Mouse (Mus musculus) thymus, adult 2 months (tissue): ENCODE data around the gene Whrn. TPM values are rescaled to one million over a fixed set of nuclear protein-coding genes. Genes with fewer than 3 reads are reported as not detected.

Source experiments
- DNase-seq: peaks from one replicate; pipeline ENCODE4 v3.0.0; 2021
- H3K27ac ChIP-seq: fragments of 200-500 bp; 2 replicates; pipeline ENCODE4 v1.5.1; 2012; ENCODE audit warnings: low read length, control low read depth; ENCODE audit not compliant: control insufficient read depth, insufficient read depth
- H3K27me3 ChIP-seq: fragments of 200-500 bp; 2 replicates; pipeline ENCODE4 v1.6.1; 2012; ENCODE audit warnings: mild to moderate bottlenecking, low read length, moderate library complexity, mixed read lengths; ENCODE audit not compliant: control insufficient read depth, insufficient read depth
- H3K36me3 ChIP-seq: fragments of 200-500 bp; 2 replicates; pipeline ENCODE4 v1.6.1; 2012; ENCODE audit warnings: mild to moderate bottlenecking, low read length, moderate library complexity; ENCODE audit not compliant: control insufficient read depth, insufficient read depth
- H3K4me1 ChIP-seq: fragments of 200-500 bp; replicated peaks from 2 replicates; pipeline ENCODE4 v1.6.1; 2012; ENCODE audit warnings: low read length; ENCODE audit not compliant: control insufficient read depth, insufficient read depth
- H3K4me3 ChIP-seq: fragments of 200-500 bp; 2 replicates; pipeline ENCODE4 v1.5.1; 2012; ENCODE audit warnings: mild to moderate bottlenecking, low read length, control low read depth, moderate library complexity; ENCODE audit not compliant: control insufficient read depth, insufficient read depth
- CTCF ChIP-seq: fragments of 200-500 bp; IDR thresholded peaks from 2 replicates; pipeline ENCODE4 v1.5.1; 2012; ENCODE audit warnings: mild to moderate bottlenecking, control low read depth, low read length, moderate library complexity, borderline replicate concordance; ENCODE audit not compliant: control insufficient read depth, poor library complexity, insufficient read depth; ENCODE audit errors: extremely low read depth
- POLR2A ChIP-seq: fragments of 200-500 bp; IDR thresholded peaks from 2 replicates; pipeline ENCODE4 v1.6.1; 2012; ENCODE audit warnings: mild to moderate bottlenecking, low read length, control low read depth, moderate library complexity; ENCODE audit not compliant: control insufficient read depth, poor library complexity, insufficient read depth; ENCODE audit errors: extremely low read depth
- WGBS: fragments of 180-500 bp; shearing (Covaris S2); methylation state at CpG from one replicate; pipeline ENCODE4 v1.1.7; 2018; 5-methylcytosine and 5-hydroxymethylcytosine counted together
- polyA plus RNA-seq: library from polyadenylated mRNA; depleted of rRNA; stranded (reverse); fragments of >200 nt; gene quantifications from 2 replicates; pipeline ENCODE4 v1.2.3, GENCODE M21; 2012

Whrn gene
- polyA plus RNA-seq, 1 experiment = 132 TPM

DNA sequence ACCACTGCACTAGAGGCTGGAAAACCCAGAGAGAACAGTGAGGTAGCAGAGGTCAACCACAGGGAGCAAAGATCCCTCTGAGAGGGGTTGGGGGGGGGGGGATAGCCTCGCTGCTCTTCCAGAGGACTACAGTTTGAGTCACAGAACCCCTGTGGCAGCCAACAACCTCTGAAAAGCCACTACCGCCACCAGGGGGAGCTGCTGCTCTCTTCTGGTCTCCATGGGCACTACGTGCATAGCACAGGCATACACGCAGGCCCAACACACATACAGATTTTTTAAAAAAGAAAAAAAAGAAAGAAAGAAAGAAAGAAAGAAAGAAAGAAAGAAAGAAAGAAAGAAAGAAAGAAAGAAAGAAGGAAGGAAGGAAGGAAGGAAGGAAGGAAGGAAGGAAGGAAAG, 12.4 kb upstream of the Whrn start:
- H3K4me1 ChIP-seq = no peaks in the 10 kb centered on the region
- H3K27ac ChIP-seq = no peak overlapping the region
- no peak for TF ChIP-seq POLR2A
- TF ChIP-seq CTCF = peak; percentile 85
- H3K36me3 ChIP-seq = no peaks in the 10 kb centered on the region
- no peaks in the 10 kb centered on the region for H3K27me3 ChIP-seq
- 9% methylated on average over 4 of the region's 4 CpGs for WGBS
- H3K4me3 ChIP-seq = no peak overlapping the region
- DNase-seq = peak; percentile 88

DNA sequence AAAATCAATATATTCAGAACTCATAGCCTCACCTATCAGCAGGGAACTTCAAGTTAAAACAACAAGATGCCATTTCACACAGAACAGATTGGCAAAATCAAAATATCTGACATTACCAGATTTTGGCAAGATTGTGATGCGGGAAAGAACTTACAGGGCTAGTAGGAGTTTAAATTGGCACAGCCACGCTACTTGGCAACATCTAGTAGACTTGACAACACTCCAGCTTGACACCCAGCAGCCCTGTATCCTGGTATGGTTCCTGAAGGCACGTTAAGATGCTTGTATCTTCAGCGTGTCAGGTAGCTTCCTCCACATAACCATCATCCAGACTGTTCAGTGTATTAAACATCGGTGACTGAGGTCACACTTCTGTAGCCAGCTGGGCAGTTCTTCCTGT, 11.7 kb upstream of the Whrn start:
- H3K4me3 ChIP-seq = no peak overlapping the region
- no peak for DNase-seq
- no peak for TF ChIP-seq CTCF
- no peak for TF ChIP-seq POLR2A
- H3K27ac ChIP-seq = no peak overlapping the region
- no peaks in the 10 kb centered on the region for H3K36me3 ChIP-seq
- H3K27me3 ChIP-seq = no peaks in the 10 kb centered on the region
- no peaks in the 10 kb centered on the region for H3K4me1 ChIP-seq
- WGBS = 83% methylated on average over 5 of the region's 5 CpGs

- no peak overlapping the region for H3K4me3 ChIP-seq
- no peak for DNase-seq
- no peaks in the 10 kb centered on the region for H3K27me3 ChIP-seq
- H3K36me3 ChIP-seq = no peaks in the 10 kb centered on the region
- TF ChIP-seq POLR2A = no peak
- WGBS = 75% methylated on average over 5 of the region's 5 CpGs
- H3K27ac ChIP-seq = no peak overlapping the region
- H3K4me1 ChIP-seq = no peaks in the 10 kb centered on the region
These were observed 8.2 kb upstream of the Whrn start for GRCm38 (mm10) chr4:63503949-63504348.

DNA sequence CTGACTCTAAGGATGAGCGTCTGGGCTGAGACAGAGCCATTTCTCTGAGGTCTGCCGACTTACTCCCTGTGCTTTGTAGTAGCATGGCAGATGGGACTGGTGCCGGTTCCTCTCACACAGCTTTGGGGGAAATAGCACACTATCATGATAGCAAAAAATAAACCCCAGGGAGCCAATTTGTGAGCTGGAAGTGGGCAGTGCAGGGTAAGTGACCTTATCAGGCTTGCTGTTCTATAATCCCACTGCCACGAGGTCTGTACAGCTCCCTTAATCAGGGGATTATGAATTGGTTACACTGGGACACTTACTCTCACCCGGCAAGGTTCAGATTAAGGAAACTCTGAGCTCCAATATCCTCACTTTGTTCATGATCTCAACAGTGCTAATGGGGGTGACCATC, 5.3 kb upstream of the Whrn start:
- Histone ChIP-seq H3K4me3 (no peak overlapping the region), H3K27me3 (no peaks in the 10 kb centered on the region), H3K4me1 (peaks cover 3% of the 10 kb centered on the region), H3K27ac (no peak overlapping the region), H3K36me3 (no peaks in the 10 kb centered on the region)
- DNase-seq = no peak
- 86% methylated on average over 5 of the region's 5 CpGs for WGBS
- TF ChIP-seq CTCF = no peak
- TF ChIP-seq POLR2A = no peak

- DNase-seq = no peak
- WGBS = 49% methylated on average over 3 of the region's 3 CpGs
These were observed 2.6 kb upstream of the Whrn start for GRCm38 (mm10) chr4:63498346-63498745.

DNA sequence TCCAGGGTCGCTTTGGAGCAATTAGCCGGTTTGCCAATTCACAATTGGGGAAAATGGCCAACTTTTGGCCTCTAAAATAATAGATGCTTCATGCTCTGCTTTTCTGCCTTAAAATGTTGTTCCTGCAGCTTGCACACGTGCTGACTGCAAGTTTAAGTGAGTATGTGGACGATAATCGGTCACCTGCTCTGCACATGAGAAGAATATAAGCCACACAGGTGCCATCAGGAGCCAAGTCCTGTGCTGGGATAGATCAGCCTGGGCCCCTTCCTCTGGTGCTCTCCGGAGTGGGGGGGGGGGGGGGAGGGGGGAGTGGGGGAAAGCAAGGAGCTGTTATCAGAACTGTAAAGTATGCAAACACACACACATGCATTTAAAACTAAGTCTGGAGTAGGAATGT, 521 bp upstream of the Whrn start:
- H3K27ac ChIP-seq = peak overlapping the region; percentile 61

More at GRCm38 (mm10) chr4:63498346-63498745, 2.6 kb upstream of the Whrn start:
- Histone ChIP-seq H3K27ac (no peak overlapping the region), H3K4me3 (no peak overlapping the region), H3K4me1 (peaks cover 13% of the 10 kb centered on the region), H3K27me3 (no peaks in the 10 kb centered on the region), H3K36me3 (no peaks in the 10 kb centered on the region)
- no peak for TF ChIP-seq POLR2A
- no peak for TF ChIP-seq CTCF

More for the DNA sequence above, 521 bp upstream of the Whrn start:
- H3K4me3 ChIP-seq = peak overlapping the region; percentile 37
- H3K27me3 ChIP-seq = no peaks in the 10 kb centered on the region
- no peaks in the 10 kb centered on the region for H3K36me3 ChIP-seq
- TF ChIP-seq CTCF = no peak
- no peak for DNase-seq
- 10% methylated on average over 6 of the region's 6 CpGs for WGBS
- peaks cover 25% of the 10 kb centered on the region for H3K4me1 ChIP-seq
